Comparison of ENCODE assay signal across 9 mouse cellular contexts in genomic region chr4:62361997-62362396, GRCm38 (mm10). TPM values are rescaled to one million over a fixed set of nuclear protein-coding genes. Genes with fewer than 3 reads are reported as not detected.
DNase-seq lines count a peak whose midpoint lies in the region; ATAC-seq and TF ChIP-seq lines count a peak whose summit lies in the region.
"Had no signal": no experiment of that assay in that cellular context is flagged by ENCODE, and none has a peak within 500 bp of the region (broad histone marks: within the 10 kb centered on the region; RNA-seq: fewer than 3 reads in every experiment).

No protein-coding gene starts in this region.

- TF ChIP-seq POLR2A in liver, adult 2 months (IDR thresholded peaks at IDR 0.05; ENCODE audit: extremely low read depth, insufficient read depth, low read length) = no peak

- no peak for TF ChIP-seq CTCF in liver, adult 2 months (IDR thresholded peaks at IDR 0.05; ENCODE audit: low read depth, low read length)

- ATAC-seq in forebrain, embryonic 11.5 days (replicated peaks; ENCODE audit: low FRiP score) = no peak
- no peak for ATAC-seq in limb, embryonic 12.5 days (ENCODE audit: insufficient number of reproducible peaks, insufficient read depth, low FRiP score, low TSS enrichment, low read depth)
- ATAC-seq in neural tube, embryonic 13.5 days (ENCODE audit: low read depth) = no peak

- no peaks in the 10 kb centered on the region for H3K9me3 ChIP-seq in forebrain, embryonic 11.5 days (ENCODE audit: control insufficient read depth, low read length)
- H3K9me3 ChIP-seq in limb, embryonic 12.5 days = no peaks in the 10 kb centered on the region
- H3K9me3 ChIP-seq in neural tube, embryonic 13.5 days = no peaks in the 10 kb centered on the region

- 38% methylated on average over 1 of the region's 1 CpGs for WGBS in liver, adult 2 months
- WGBS in forebrain, embryonic 11.5 days = 94% methylated on average over 1 of the region's 1 CpGs
- WGBS in limb, embryonic 12.5 days = 90% methylated on average over 1 of the region's 1 CpGs
- 93% methylated on average over 1 of the region's 1 CpGs for WGBS in neural tube, embryonic 13.5 days

- no peak overlapping the region; the same call in 1 of the 2 replicates for H3K27ac ChIP-seq in liver, adult 2 months (replicated peaks; ENCODE audit: insufficient read depth, low read depth, low read length)
- no peak overlapping the region for H3K27ac ChIP-seq in forebrain, embryonic 11.5 days (ENCODE audit: low read depth, low read length)
- H3K27ac ChIP-seq in limb, embryonic 12.5 days = no peak overlapping the region
- no peak overlapping the region for H3K27ac ChIP-seq in neural tube, embryonic 13.5 days (replicated peaks)

- peaks cover 20% of the 10 kb centered on the region for H3K4me1 ChIP-seq in liver, adult 2 months (ENCODE audit: control insufficient read depth, insufficient read depth, low read length)
- H3K4me1 ChIP-seq in forebrain, embryonic 11.5 days (replicated peaks; ENCODE audit: control insufficient read depth, insufficient read depth, low read length) = 0 out of 2 replicates have a peak, but pooled peaks cover 2% of the 10 kb centered on the region
- peaks cover 16% of the 10 kb centered on the region for H3K4me1 ChIP-seq in limb, embryonic 12.5 days (replicated peaks)
- peaks cover 30% of the 10 kb centered on the region for H3K4me1 ChIP-seq in neural tube, embryonic 13.5 days (replicated peaks)

- peak overlapping the region; percentile 40; the same call in 1 of the 2 replicates for H3K4me3 ChIP-seq in liver, adult 2 months (ENCODE audit: insufficient read depth, low read depth, low read length)
- H3K4me3 ChIP-seq in forebrain, embryonic 11.5 days (ENCODE audit: low read depth, low read length) = peak overlapping the region; percentile 70; the same call in 1 of the 2 replicates
- H3K4me3 ChIP-seq in limb, embryonic 12.5 days (replicated peaks) = peak overlapping the region; percentile 74
- peak overlapping the region; percentile 79 for H3K4me3 ChIP-seq in neural tube, embryonic 13.5 days

- peak; percentile 38 for DNase-seq in liver, adult 2 months (ENCODE audit: extremely low read depth, low read depth, low spot score)
- no peak for DNase-seq in liver
- DNase-seq in forebrain, embryonic 11.5 days (ENCODE audit: low spot score) = no peak
- DNase-seq in cerebellum, adult 11 months = no peak
- no peak for DNase-seq in embryo, embryonic 9.5 days (ENCODE audit: extremely low spot score)
- DNase-seq in adrenal gland, adult 8-10 months = no peak
- DNase-seq: cerebellum, adult 8-10 months had no signal

- H3K36me3 ChIP-seq in liver, adult 2 months (ENCODE audit: control insufficient read depth, insufficient read depth, low read length) = peaks cover under 1% of the 10 kb centered on the region; the same call in 1 of the 2 replicates
- H3K36me3 ChIP-seq in forebrain, embryonic 11.5 days (ENCODE audit: control insufficient read depth, insufficient read depth, low read length) = no peaks in the 10 kb centered on the region
- no peaks in the 10 kb centered on the region for H3K36me3 ChIP-seq in limb, embryonic 12.5 days
- no peaks in the 10 kb centered on the region for H3K36me3 ChIP-seq in neural tube, embryonic 13.5 days

- no peak overlapping the region; the same call in 1 of the 2 replicates for H3K9ac ChIP-seq in liver, adult 2 months (ENCODE audit: low read depth, low read length)
- peak overlapping the region; percentile 1; the same call in 1 of the 2 replicates for H3K9ac ChIP-seq in forebrain, embryonic 11.5 days (ENCODE audit: low read length)
- H3K9ac ChIP-seq in limb, embryonic 12.5 days (replicated peaks) = no peak overlapping the region
- peak overlapping the region; percentile 85 for H3K9ac ChIP-seq in neural tube, embryonic 13.5 days

- peaks cover 24% of the 10 kb centered on the region; the same call in 1 of the 2 replicates for H3K79me2 ChIP-seq in liver, adult 2 months (ENCODE audit: control insufficient read depth, insufficient read depth, low read length)

- peak overlapping the region; percentile 60; the same call in 1 of the 2 replicates for H3K4me2 ChIP-seq in forebrain, embryonic 11.5 days (ENCODE audit: low read depth, low read length, severe bottlenecking)
- H3K4me2 ChIP-seq in limb, embryonic 12.5 days = peak overlapping the region; percentile 82
- peak overlapping the region; percentile 74 for H3K4me2 ChIP-seq in neural tube, embryonic 13.5 days

- H3K27me3 ChIP-seq in liver, adult 2 months (ENCODE audit: control insufficient read depth, insufficient read depth, low read length) = no peaks in the 10 kb centered on the region
- H3K27me3 ChIP-seq in forebrain, embryonic 11.5 days (ENCODE audit: control insufficient read depth, insufficient read depth, low read length) = no peaks in the 10 kb centered on the region
- no peaks in the 10 kb centered on the region for H3K27me3 ChIP-seq in limb, embryonic 12.5 days
- H3K27me3 ChIP-seq in neural tube, embryonic 13.5 days = no peaks in the 10 kb centered on the region

RNA-seq across cellular contexts. Expression of gene Slc31a1, which starts 1.5 kb away (rescaled TPM):
- total RNA-seq in liver, adult 2 months (2014; rRNA removed) = 88.4 and 91.4 TPM in 2 replicates
- polyA plus RNA-seq in liver, adult 2 months (2012; rRNA removed) = 75.3 and 81.5 TPM in 2 replicates
- polyA plus RNA-seq in forebrain, embryonic 11.5 days (2014; fragmentation: Nextera tagmentation; extraction: Ambion mirVana) = 49.9 and 51.7 TPM in 2 replicates
- 42.8 and 48.6 TPM in 2 replicates for polyA plus RNA-seq in limb, embryonic 12.5 days (2016; fragmentation: Nextera tagmentation; extraction: Ambion mirVana)
- 34.6 and 35.0 TPM in 2 replicates for polyA plus RNA-seq in neural tube, embryonic 13.5 days (2015; fragmentation: Nextera tagmentation; extraction: Ambion mirVana)
- 10 to 100 TPM; 44.5 to 59.7 (median 49.9) TPM for total RNA-seq in adrenal gland, adult 8-10 months (2022)

RNA-seq across cellular contexts. Expression of gene Fkbp15, which starts 1.6 kb away (rescaled TPM):
- total RNA-seq in liver, adult 2 months (2014; rRNA removed) = 22.7 and 24.5 TPM in 2 replicates
- 17.4 and 20.0 TPM in 2 replicates for polyA plus RNA-seq in liver, adult 2 months (2012; rRNA removed)
- 18.5 and 23.4 TPM in 2 replicates for polyA plus RNA-seq in forebrain, embryonic 11.5 days (2014; fragmentation: Nextera tagmentation; extraction: Ambion mirVana)
- polyA plus RNA-seq in limb, embryonic 12.5 days (2016; fragmentation: Nextera tagmentation; extraction: Ambion mirVana) = 23.2 and 24.6 TPM in 2 replicates
- polyA plus RNA-seq in neural tube, embryonic 13.5 days (2015; fragmentation: Nextera tagmentation; extraction: Ambion mirVana) = 24.8 and 24.9 TPM in 2 replicates
- total RNA-seq in adrenal gland, adult 8-10 months (2022) = 10 to 100 TPM; 35.0 to 56.7 (median 46.2) TPM

RNA-seq across cellular contexts. Expression of gene Cdc26, which starts 46.4 kb away (rescaled TPM):
- total RNA-seq in liver, adult 2 months (2014; rRNA removed) = 46.9 and 52.6 TPM in 2 replicates
- polyA plus RNA-seq in liver, adult 2 months (2012; rRNA removed) = 13.5 and 14.8 TPM in 2 replicates
- polyA plus RNA-seq in forebrain, embryonic 11.5 days (2014; fragmentation: Nextera tagmentation; extraction: Ambion mirVana) = 185 and 190 TPM in 2 replicates
- polyA plus RNA-seq in limb, embryonic 12.5 days (2016; fragmentation: Nextera tagmentation; extraction: Ambion mirVana) = 208 and 226 TPM in 2 replicates
- polyA plus RNA-seq in neural tube, embryonic 13.5 days (2015; fragmentation: Nextera tagmentation; extraction: Ambion mirVana) = 98.8 and 108 TPM in 2 replicates
- total RNA-seq in adrenal gland, adult 8-10 months (2022) = 10 to 100 TPM; 74.3 to 90.8 (median 78.5) TPM

RNA-seq across cellular contexts. Expression of gene Prpf4, which starts 46.6 kb away (rescaled TPM):
- total RNA-seq in liver, adult 2 months (2014; rRNA removed) = 3.9 and 4.6 TPM in 2 replicates
- 4.4 and 7.3 TPM in 2 replicates for polyA plus RNA-seq in liver, adult 2 months (2012; rRNA removed)
- polyA plus RNA-seq in forebrain, embryonic 11.5 days (2014; fragmentation: Nextera tagmentation; extraction: Ambion mirVana) = 34.9 and 35.7 TPM in 2 replicates
- polyA plus RNA-seq in limb, embryonic 12.5 days (2016; fragmentation: Nextera tagmentation; extraction: Ambion mirVana) = 31.8 and 33.3 TPM in 2 replicates
- polyA plus RNA-seq in neural tube, embryonic 13.5 days (2015; fragmentation: Nextera tagmentation; extraction: Ambion mirVana) = 17.1 and 17.9 TPM in 2 replicates
- total RNA-seq in adrenal gland, adult 8-10 months (2022) = 10 to 100 TPM; 28.6 to 37.7 (median 31.1) TPM

Comparison
In these comparisons a context has a peak if more than half of its experiments do, and no peak if none do; other contexts are left out.
1. H3K9ac ChIP-seq: peak in forebrain, embryonic 11.5 days (single experiment) and neural tube, embryonic 13.5 days (single experiment); none in liver, adult 2 months (single experiment) and limb, embryonic 12.5 days (single experiment).
2. Peak in every context shown above with its lines, with median percentiles within 50 percentile points of each other: H3K4me3 ChIP-seq and H3K4me2 ChIP-seq.